Mouse (Mus musculus) adrenal gland, adult 2 months (tissue): ENCODE data around the gene S1pr1. TPM values are rescaled to one million over a fixed set of nuclear protein-coding genes. Genes with fewer than 3 reads are reported as not detected.

Experiments used
- DNase-seq: peaks from one replicate; pipeline ENCODE4 v3.0.0; 2021
- long read RNA-seq: library from polyadenylated mRNA; stranded (forward); transcript quantifications from one replicate; pipeline ENCODE4 v2.0.0, GENCODE M21; 2021
- polyA plus RNA-seq: library from polyadenylated mRNA; depleted of rRNA; stranded (reverse); fragments of >200 nt; gene quantifications from 2 replicates; pipeline ENCODE4 v1.2.3, GENCODE M21; 2012; rRNA removed
- total RNA-seq, 2 experiments: library from RNA; stranded (reverse); gene quantifications; 2 replicates each; pipeline ENCODE4 v1.2.3; 2021

S1pr1 gene
- total RNA-seq = 10 to 100 TPM; 18.9 to 21.8 TPM
- polyA plus RNA-seq = 25.0 and 26.8 TPM in 2 replicates
- long read RNA-seq, transcript S1pr1-201 (2 exons, 3,046 nt) = major isoform, 7 of 9 reads
- long read RNA-seq, partial matches to known transcripts = 1 of 9 reads
- long read RNA-seq, other reads (novel, unspliced or antisense) = 1 of 9 reads

- peak; percentile 81 for DNase-seq
These were observed at the start of gene S1pr1 for GRCm38 (mm10) chr3:115714671-115715651. TSS of gene S1pr1 (minus strand) at chr3:115715072.

GRCm38 (mm10) chr3:115763292-115763691, 48.4 kb upstream of the S1pr1 start:
- peak; percentile 56 for DNase-seq

- peak; percentile 7 for DNase-seq
These were observed 48.0 kb upstream of the S1pr1 start for GRCm38 (mm10) chr3:115762841-115763240.

GRCm38 (mm10) chr3:115759659-115760058, 44.8 kb upstream of the S1pr1 start:
- DNase-seq = no peak

GRCm38 (mm10) chr3:115758455-115758912, 43.6 kb upstream of the S1pr1 start:
- peak; percentile 43 for DNase-seq

- no peak for DNase-seq
These were observed 39.6 kb upstream of the S1pr1 start for GRCm38 (mm10) chr3:115754466-115754865.

- no peak for DNase-seq
These were observed 35.5 kb upstream of the S1pr1 start for GRCm38 (mm10) chr3:115750369-115750768.

GRCm38 (mm10) chr3:115748289-115748989, 33.6 kb upstream of the S1pr1 start:
- no peak for DNase-seq

GRCm38 (mm10) chr3:115746511-115746910, 31.6 kb upstream of the S1pr1 start:
- no peak for DNase-seq

- DNase-seq = no peak
These were observed 30.2 kb upstream of the S1pr1 start for GRCm38 (mm10) chr3:115745088-115745487.

GRCm38 (mm10) chr3:115738524-115738923, 23.7 kb upstream of the S1pr1 start:
- no peak for DNase-seq

- no peak for DNase-seq
These were observed 23.0 kb upstream of the S1pr1 start for GRCm38 (mm10) chr3:115737785-115738318.

GRCm38 (mm10) chr3:115735540-115735939, 20.7 kb upstream of the S1pr1 start:
- DNase-seq = no peak

GRCm38 (mm10) chr3:115734841-115735240, 20.0 kb upstream of the S1pr1 start:
- no peak for DNase-seq

GRCm38 (mm10) chr3:115730336-115730735, 15.5 kb upstream of the S1pr1 start:
- DNase-seq = no peak

- DNase-seq = no peak
These were observed 14.3 kb upstream of the S1pr1 start for GRCm38 (mm10) chr3:115729187-115729586.

GRCm38 (mm10) chr3:115728211-115728610, 13.3 kb upstream of the S1pr1 start:
- no peak for DNase-seq

GRCm38 (mm10) chr3:115718886-115719285, 4.0 kb upstream of the S1pr1 start:
- DNase-seq = no peak

GRCm38 (mm10) chr3:115715900-115716515, 1.1 kb upstream of the S1pr1 start:
- DNase-seq = no peak

- peak; percentile 16 for DNase-seq
These were observed 830 bp downstream of the S1pr1 start for GRCm38 (mm10) chr3:115714049-115714435.

GRCm38 (mm10) chr3:115713417-115714048, 1.3 kb downstream of the S1pr1 start:
- no peak for DNase-seq
